13 mouse cellular contexts compared by ENCODE assay signal in the genomic region with DNA sequence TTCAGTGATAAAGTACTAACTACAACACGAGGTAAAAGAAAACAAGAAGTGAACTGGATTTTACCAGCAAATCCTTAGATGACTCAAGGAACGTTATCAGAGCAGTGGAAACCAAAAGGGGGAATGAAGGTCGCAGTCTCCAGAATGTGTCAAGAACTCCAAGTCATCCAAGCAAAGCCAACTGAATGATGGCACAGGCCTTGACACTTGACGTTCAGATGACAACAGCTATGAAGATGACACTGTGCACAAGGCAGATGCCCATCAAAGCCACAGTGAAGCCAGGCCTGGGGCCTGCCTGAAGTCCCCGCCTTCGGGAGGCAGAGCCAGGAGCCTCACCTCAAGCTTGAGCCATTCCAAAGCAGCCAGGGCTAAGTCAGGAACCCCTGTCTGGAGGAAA.
"Had no signal": no experiment of that assay in that cellular context is flagged by ENCODE, and none has a peak within 500 bp of the region (broad histone marks: within the 10 kb centered on the region; RNA-seq: fewer than 3 reads in every experiment).

No protein-coding gene starts in this region.

- H3K36me3 ChIP-seq: midbrain, embryonic 13.5 days; midbrain, embryonic 15.5 days; neural tube, embryonic 12.5 days; stomach, embryonic 15.5 days had no signal

- H3K4me2 ChIP-seq: lung, embryonic 14.5 days; midbrain, embryonic 11.5 days; midbrain, embryonic 13.5 days; midbrain, embryonic 15.5 days; neural tube, embryonic 12.5 days; stomach, embryonic 15.5 days had no signal

- DNase-seq: lung, adult 18-20 months; lung, embryonic 14.5 days; lung, postnatal 10 days; lung, postnatal 4 days; right cerebral cortex, postnatal 14 days; thymus, adult 2 months; thymus, postnatal 25 days; thymus, postnatal 4 days had no signal

- H3K4me3 ChIP-seq: midbrain, embryonic 13.5 days; midbrain, embryonic 15.5 days; neural tube, embryonic 12.5 days; stomach, embryonic 15.5 days had no signal

- H3K27me3 ChIP-seq: midbrain, embryonic 13.5 days; midbrain, embryonic 15.5 days; neural tube, embryonic 12.5 days; stomach, embryonic 15.5 days had no signal
